Mouse (Mus musculus) ovary, postnatal 14 days (tissue): Measurements from ENCODE around the gene Dcaf11.
A peak's percentile ranks its signal among the peaks of the same experiment; 100 is the strongest.

Experiments
- DNase-seq: peaks from one replicate; pipeline ENCODE4 v3.0.0; 2022; ENCODE audit warnings: low spot score

The Dcaf11 gene

GRCm38 (mm10) chr14:55559799-55560201 lies at the start of gene Dcaf11:
Gene Dcaf11 (plus strand): TSS chr14:55560006.
- peak; percentile 68 for DNase-seq

GRCm38 (mm10) chr14:55510125-55510731 lies 49.6 kb upstream of the Dcaf11 start, which contains the start of gene Cpne6:
Gene Cpne6 (plus strand): TSS chr14:55510445.
- no peak for DNase-seq

DNA sequence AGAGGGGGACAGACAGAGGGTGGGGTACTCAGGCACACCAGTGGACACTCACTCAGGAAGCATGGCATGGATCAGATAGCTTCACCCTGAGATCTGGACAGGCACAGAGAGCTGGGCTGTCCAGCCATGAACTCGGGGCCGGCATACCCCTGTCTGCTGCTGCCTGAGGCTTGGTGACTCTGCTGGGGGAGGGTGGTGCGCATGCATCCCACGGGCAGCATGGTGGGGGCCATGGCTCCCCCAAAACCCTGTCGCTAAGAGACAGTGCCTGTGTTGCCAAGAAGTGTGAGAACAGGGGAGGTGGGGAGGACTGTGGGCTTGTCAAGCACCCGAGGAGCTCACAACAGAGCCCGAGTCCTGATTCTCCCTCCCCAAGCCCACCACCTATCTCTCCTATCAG lies 48.8 kb upstream of the Dcaf11 start:
- DNase-seq = no peak

DNA sequence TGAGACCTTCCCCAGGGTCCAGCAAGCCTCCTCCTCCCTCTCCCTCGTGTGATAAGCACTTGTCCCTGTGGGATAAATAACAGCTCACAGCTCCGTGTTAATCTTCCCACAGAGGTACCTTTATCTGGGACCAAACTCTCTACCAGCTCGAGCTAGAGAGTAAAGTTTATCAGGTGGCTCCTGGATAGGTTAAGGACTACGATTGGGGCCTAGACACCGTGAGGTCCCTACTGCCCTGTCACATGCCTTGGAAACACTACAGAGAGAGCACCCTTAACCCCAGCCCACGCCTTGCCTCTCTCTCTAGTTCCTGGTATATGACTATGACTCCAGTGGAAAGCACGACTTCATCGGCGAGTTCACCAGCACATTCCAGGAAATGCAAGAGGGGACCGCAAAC lies 45.9 kb upstream of the Dcaf11 start:
- no peak for DNase-seq

- no peak for DNase-seq
Measured at GRCm38 (mm10) chr14:55515846-55516245, 44.0 kb upstream of the Dcaf11 start.

- no peak for DNase-seq
Measured at GRCm38 (mm10) chr14:55518897-55519296, 40.9 kb upstream of the Dcaf11 start.

- no peak for DNase-seq
Measured at GRCm38 (mm10) chr14:55519604-55520003, 40.2 kb upstream of the Dcaf11 start.

DNA sequence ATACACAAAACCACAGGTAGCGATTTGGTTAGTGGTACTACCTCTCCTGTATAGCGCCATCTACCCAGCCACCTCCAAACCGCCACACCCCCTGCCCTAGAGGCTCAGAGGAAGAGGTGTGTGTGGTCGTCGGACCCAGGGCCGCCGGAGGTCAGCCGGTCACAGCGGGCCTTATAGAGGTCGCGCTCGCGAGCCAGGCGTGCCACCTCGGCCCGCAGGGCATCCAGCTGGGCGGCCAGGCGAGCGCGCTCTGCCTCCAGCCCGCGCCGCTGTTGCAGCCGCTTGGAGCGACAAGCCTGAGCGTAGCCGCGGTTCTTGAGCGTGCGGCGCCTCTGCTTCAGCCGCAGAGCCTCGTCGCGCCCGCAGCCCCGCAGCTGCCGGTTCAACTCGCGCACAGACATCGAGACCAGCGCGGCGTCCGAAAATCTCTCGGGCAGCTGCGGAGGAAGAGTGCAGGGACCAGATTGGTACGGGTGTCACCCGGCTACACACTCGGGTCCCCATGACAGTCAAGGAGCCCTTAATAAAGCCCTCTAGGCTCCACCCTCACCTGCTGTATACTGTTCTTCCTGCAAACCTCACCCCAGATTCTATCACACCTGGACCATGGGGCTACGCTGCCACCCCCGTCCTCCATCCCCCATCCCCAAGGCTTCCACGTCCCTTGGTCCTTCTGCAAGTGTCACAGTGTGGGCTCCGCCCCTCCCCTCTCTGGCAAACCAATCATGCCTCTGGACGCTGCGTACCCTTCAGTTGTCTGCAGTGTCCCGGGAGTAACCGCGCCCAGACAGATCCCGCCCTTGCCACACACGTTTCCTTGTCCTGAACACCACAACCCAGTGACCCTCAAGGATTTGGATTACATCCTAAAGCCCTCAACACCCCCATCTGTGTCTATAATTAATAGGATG lies 39.1 kb upstream of the Dcaf11 start:
- DNase-seq = no peak

- no peak for DNase-seq
Measured at GRCm38 (mm10) chr14:55524062-55524461, 35.7 kb upstream of the Dcaf11 start.

- DNase-seq = no peak
Measured at GRCm38 (mm10) chr14:55524785-55525184, 35.0 kb upstream of the Dcaf11 start, which contains the start of gene Nrl. Gene Nrl (minus strand): TSS chr14:55524981.

GRCm38 (mm10) chr14:55526674-55527073 lies 33.1 kb upstream of the Dcaf11 start:
- DNase-seq = no peak

- no peak for DNase-seq
Measured at GRCm38 (mm10) chr14:55527940-55528339, 31.9 kb upstream of the Dcaf11 start.

- no peak for DNase-seq
Measured at GRCm38 (mm10) chr14:55536116-55536745, 23.6 kb upstream of the Dcaf11 start.

GRCm38 (mm10) chr14:55540067-55540786 lies 19.6 kb upstream of the Dcaf11 start, which contains the start of gene Pck2:
Gene Pck2 (plus strand): TSS chr14:55540266.
- DNase-seq = peak; percentile 71

DNA sequence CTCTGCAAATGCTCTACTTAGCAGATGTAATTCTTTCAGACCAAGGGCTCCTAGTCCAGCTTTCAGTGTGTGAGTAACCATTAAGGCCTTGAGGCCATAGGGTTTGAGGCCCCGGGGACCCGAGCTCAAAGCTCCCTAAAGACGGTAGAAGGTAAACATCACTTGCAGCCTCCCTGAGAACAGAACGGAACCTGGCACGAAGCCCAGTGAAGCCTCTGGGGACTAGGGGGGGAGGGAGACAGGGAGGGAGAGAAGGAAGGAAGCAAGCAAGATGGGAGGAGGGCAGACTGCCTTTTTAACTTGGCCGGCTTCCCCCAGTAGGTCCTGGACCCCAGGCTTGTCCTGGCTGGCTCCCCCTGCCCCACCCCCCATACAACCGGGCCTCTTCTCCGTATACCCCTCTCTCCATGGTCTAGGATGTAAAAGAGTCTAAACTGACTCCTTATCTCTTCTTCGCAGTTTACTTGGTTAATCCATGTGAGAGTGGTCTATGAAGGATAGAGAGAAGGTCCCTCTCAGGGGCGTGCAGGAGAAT lies 19.0 kb upstream of the Dcaf11 start:
- DNase-seq = peak; percentile 71

GRCm38 (mm10) chr14:55542268-55542667 lies 17.5 kb upstream of the Dcaf11 start:
- no peak for DNase-seq

DNA sequence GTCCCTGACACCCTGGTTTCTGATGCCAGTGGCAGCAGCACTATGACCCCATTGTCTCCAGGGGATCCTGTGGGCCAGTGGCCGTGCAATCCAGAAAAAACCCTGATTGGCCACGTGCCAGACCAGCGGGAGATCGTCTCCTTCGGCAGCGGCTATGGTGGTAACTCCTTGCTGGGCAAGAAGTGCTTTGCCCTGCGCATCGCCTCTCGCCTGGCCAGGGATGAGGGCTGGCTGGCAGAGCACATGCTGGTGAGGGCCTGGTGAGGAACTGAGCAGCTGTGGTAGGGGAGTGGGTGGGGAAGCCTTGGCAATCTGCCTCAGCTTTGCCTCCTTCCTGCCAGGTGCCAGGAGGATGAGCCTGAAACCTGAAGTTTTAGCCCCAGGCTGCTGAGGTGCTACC lies 15.5 kb upstream of the Dcaf11 start:
- no peak for DNase-seq

GRCm38 (mm10) chr14:55550191-55550590 lies 9.6 kb upstream of the Dcaf11 start:
- no peak for DNase-seq

DNA sequence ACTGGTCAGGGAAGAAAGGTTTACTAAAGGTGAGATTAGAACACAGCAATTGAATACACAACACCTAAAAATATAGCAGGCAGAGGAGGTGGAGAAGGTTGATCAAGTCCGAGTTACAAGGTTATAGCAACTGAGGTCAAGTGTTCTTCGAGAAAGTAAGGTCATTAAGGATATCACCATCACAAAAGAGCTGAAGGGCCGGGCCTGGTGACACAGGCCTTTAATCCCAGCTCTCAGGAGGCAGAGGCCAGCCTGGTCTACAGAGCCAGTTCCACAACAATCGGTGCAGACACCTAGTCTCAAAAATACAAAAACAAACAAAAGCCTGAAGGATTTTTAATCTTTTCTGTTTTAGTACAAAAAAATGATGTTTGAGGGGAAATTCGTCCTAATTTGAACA lies 8.5 kb upstream of the Dcaf11 start:
- no peak for DNase-seq

GRCm38 (mm10) chr14:55551794-55552193 lies 8.0 kb upstream of the Dcaf11 start:
- DNase-seq = no peak

DNA sequence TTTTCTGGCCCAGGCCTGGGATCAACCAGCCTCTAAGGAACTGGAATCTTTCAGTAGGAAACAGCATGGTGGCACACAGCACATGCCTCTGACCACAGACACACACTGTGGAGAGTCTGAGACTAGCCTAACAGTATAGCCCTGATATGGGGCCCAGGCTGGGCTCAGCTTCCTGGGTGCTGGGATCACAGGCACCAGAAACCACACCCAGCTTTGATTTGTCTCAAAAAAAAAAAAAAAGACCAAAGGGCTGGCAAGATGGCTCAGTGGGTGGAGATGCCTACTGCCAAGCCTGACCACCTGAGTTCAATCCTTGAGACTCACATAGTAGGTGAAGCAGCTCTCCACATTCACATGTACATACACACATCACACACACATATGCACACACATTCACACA lies 5.2 kb upstream of the Dcaf11 start:
- DNase-seq = no peak

DNA sequence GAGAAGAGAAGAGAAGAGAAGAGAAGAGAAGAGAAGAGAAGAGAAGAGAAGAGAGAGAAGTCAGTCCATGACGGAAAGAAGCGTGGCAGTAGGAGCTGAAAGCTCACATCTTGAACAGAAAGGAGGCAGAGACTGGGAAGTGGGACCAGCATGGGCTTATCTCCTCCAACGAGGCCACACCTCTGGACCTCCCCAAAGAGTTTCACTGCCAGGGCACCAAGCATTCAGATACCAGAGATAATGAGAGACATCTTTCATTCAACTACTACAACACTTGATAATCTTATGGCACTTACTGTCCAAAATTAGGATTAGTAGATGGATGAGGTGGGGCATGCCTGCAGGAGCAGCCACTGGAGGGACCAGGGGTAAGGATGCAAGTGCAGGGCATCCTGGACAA lies 4.0 kb upstream of the Dcaf11 start:
- DNase-seq = no peak
